Mouse (Mus musculus) macrophage (primary cell): ENCODE data around the gene Adarb2. TPM values are rescaled to one million over a fixed set of nuclear protein-coding genes. Genes with fewer than 3 reads are reported as not detected.

Experiments used
- H3K27ac ChIP-seq: fragments of 350-480 bp; formaldehyde crosslinking; 2 replicates; pipeline ENCODE4 v1.9.0; 2021
- H3K36me3 ChIP-seq: fragments of 350-480 bp; formaldehyde crosslinking; 2 replicates; pipeline ENCODE4 v1.9.0; 2021; ENCODE audit errors: inconsistent target
- H3K4me3 ChIP-seq: fragments of 350-480 bp; formaldehyde crosslinking; 2 replicates; pipeline ENCODE4 v1.9.0; 2021; ENCODE audit errors: inconsistent target
- H3K79me2 ChIP-seq: fragments of 350-480 bp; formaldehyde crosslinking; 2 replicates; pipeline ENCODE4 v1.9.0; 2021; ENCODE audit errors: inconsistent target
- WGBS: methylation state at CpG from one replicate; pipeline ENCODE4 v1.1.7; 2026; ENCODE audit warnings: inconsistent platforms; ENCODE audit not compliant: missing documents; 5-methylcytosine and 5-hydroxymethylcytosine counted together
- polyA plus RNA-seq: library from polyadenylated mRNA; stranded (reverse); fragments of 250-400 nt; gene quantifications from 3 replicates; pipeline ENCODE4 v1.2.4, GENCODE M21; 2018; ENCODE audit warnings: inconsistent platforms

The Adarb2 gene
- polyA plus RNA-seq, 1 experiment from 2014 or later = not detected

GRCm38 (mm10) chr13:8698451-8698850, 495.8 kb downstream of the Adarb2 start:
- Histone ChIP-seq H3K4me3 (no peak overlapping the region), H3K36me3 (no peaks in the 10 kb centered on the region), H3K79me2 (no peaks in the 10 kb centered on the region), H3K27ac (no peak overlapping the region)
- 94% methylated on average over 5 of the region's 5 CpGs for WGBS

GRCm38 (mm10) chr13:8699831-8700230, 497.2 kb downstream of the Adarb2 start:
- 86% methylated on average over 3 of the region's 3 CpGs for WGBS
- H3K4me3 ChIP-seq = no peak overlapping the region
- no peak overlapping the region for H3K27ac ChIP-seq
- H3K36me3 ChIP-seq = no peaks in the 10 kb centered on the region
- no peaks in the 10 kb centered on the region for H3K79me2 ChIP-seq

GRCm38 (mm10) chr13:8700981-8701380, 498.3 kb downstream of the Adarb2 start:
- no peaks in the 10 kb centered on the region for H3K36me3 ChIP-seq
- 76% methylated on average over 4 of the region's 4 CpGs for WGBS
- no peak overlapping the region for H3K27ac ChIP-seq
- no peaks in the 10 kb centered on the region for H3K79me2 ChIP-seq
- H3K4me3 ChIP-seq = no peak overlapping the region

GRCm38 (mm10) chr13:8705296-8705695, 502.6 kb downstream of the Adarb2 start:
- Histone ChIP-seq H3K4me3 (no peak overlapping the region), H3K79me2 (no peaks in the 10 kb centered on the region), H3K36me3 (no peaks in the 10 kb centered on the region), H3K27ac (no peak overlapping the region)
- WGBS = 85% methylated on average over 4 of the region's 4 CpGs

GRCm38 (mm10) chr13:8713377-8713776, 510.7 kb downstream of the Adarb2 start:
- H3K4me3 ChIP-seq = no peak overlapping the region
- H3K27ac ChIP-seq = no peak overlapping the region
- WGBS = 12% methylated on average over 6 of the region's 6 CpGs
- no peaks in the 10 kb centered on the region for H3K36me3 ChIP-seq
- no peaks in the 10 kb centered on the region for H3K79me2 ChIP-seq

GRCm38 (mm10) chr13:8729972-8730645, 527.4 kb downstream of the Adarb2 start:
- Histone ChIP-seq H3K27ac (no peak overlapping the region), H3K36me3 (no peaks in the 10 kb centered on the region), H3K79me2 (no peaks in the 10 kb centered on the region), H3K4me3 (no peak overlapping the region)
- 90% methylated on average over 10 of the region's 10 CpGs for WGBS

GRCm38 (mm10) chr13:8737139-8737865, 534.6 kb downstream of the Adarb2 start:
- no peak overlapping the region for H3K27ac ChIP-seq
- 69% methylated on average over 5 of the region's 5 CpGs for WGBS
- H3K4me3 ChIP-seq = no peak overlapping the region
- H3K79me2 ChIP-seq = no peaks in the 10 kb centered on the region
- no peaks in the 10 kb centered on the region for H3K36me3 ChIP-seq

- no peak overlapping the region for H3K4me3 ChIP-seq
- no peaks in the 10 kb centered on the region for H3K36me3 ChIP-seq
- no peaks in the 10 kb centered on the region for H3K79me2 ChIP-seq
- 78% methylated on average over 3 of the region's 5 CpGs for WGBS
- H3K27ac ChIP-seq = no peak overlapping the region
Measured at GRCm38 (mm10) chr13:8742792-8743191, 540.1 kb downstream of the Adarb2 start.

- 50% methylated on average over 3 of the region's 3 CpGs for WGBS
- no peak overlapping the region for H3K27ac ChIP-seq
- H3K36me3 ChIP-seq = no peaks in the 10 kb centered on the region
- H3K4me3 ChIP-seq = no peak overlapping the region
- H3K79me2 ChIP-seq = no peaks in the 10 kb centered on the region
Measured at GRCm38 (mm10) chr13:8744565-8744964, 541.9 kb downstream of the Adarb2 start.

- H3K36me3 ChIP-seq = no peaks in the 10 kb centered on the region
- 36% methylated on average over 4 of the region's 4 CpGs for WGBS
- H3K4me3 ChIP-seq = no peak overlapping the region
- H3K79me2 ChIP-seq = no peaks in the 10 kb centered on the region
- no peak overlapping the region for H3K27ac ChIP-seq
Measured at GRCm38 (mm10) chr13:8745596-8745995, 542.9 kb downstream of the Adarb2 start.

GRCm38 (mm10) chr13:8749451-8749850, 546.8 kb downstream of the Adarb2 start:
- Histone ChIP-seq H3K4me3 (no peak overlapping the region), H3K36me3 (no peaks in the 10 kb centered on the region), H3K79me2 (no peaks in the 10 kb centered on the region), H3K27ac (no peak overlapping the region)
- WGBS = 96% methylated on average over 6 of the region's 6 CpGs

GRCm38 (mm10) chr13:8760940-8761339, 558.3 kb downstream of the Adarb2 start:
- WGBS = 10% methylated on average over 8 of the region's 8 CpGs

GRCm38 (mm10) chr13:8769654-8770227, 567.1 kb downstream of the Adarb2 start:
- Histone ChIP-seq H3K4me3 (no peak overlapping the region), H3K79me2 (no peaks in the 10 kb centered on the region), H3K27ac (no peak overlapping the region), H3K36me3 (no peaks in the 10 kb centered on the region)
- WGBS = 100% methylated on average over 6 of the region's 7 CpGs

More at GRCm38 (mm10) chr13:8760940-8761339, 558.3 kb downstream of the Adarb2 start:
- Histone ChIP-seq H3K4me3 (no peak overlapping the region), H3K79me2 (no peaks in the 10 kb centered on the region), H3K36me3 (no peaks in the 10 kb centered on the region), H3K27ac (no peak overlapping the region)

- H3K79me2 ChIP-seq = no peaks in the 10 kb centered on the region
- no peak overlapping the region for H3K27ac ChIP-seq
- 82% methylated on average over 4 of the region's 4 CpGs for WGBS
- no peaks in the 10 kb centered on the region for H3K36me3 ChIP-seq
- H3K4me3 ChIP-seq = no peak overlapping the region
Measured at GRCm38 (mm10) chr13:8770616-8771015, 568.0 kb downstream of the Adarb2 start.

- WGBS = 65% methylated on average over 4 of the region's 4 CpGs
- Histone ChIP-seq H3K36me3 (no peaks in the 10 kb centered on the region), H3K4me3 (no peak overlapping the region), H3K27ac (no peak overlapping the region), H3K79me2 (no peaks in the 10 kb centered on the region)
Measured at GRCm38 (mm10) chr13:8780441-8780840, 577.8 kb downstream of the Adarb2 start.
